Mouse (Mus musculus): Measurements from ENCODE around the gene A830031A19Rik.

DNA sequence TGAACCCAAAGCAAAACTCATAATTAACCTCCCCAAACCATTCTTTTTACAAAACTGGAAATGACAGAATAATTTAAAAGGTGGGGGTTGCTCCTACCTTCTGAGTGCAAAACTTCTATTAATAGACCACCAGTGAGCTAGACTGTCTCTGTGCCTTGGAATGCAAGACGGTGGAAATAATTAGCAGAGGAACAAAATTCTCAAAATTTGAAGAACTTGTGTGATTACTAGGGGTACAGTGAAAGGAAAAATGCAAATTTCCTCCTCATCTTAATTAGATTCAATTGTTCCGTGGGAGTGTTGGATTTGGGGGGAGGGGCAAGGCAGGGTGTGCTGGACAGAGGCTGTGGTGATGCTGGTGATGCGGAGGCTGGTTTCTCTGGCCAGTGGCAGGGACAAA lies 23.8 kb upstream of the A830031A19Rik start:
- TF ChIP-seq POLR2A (IDR thresholded peaks at IDR 0.05; ENCODE audit: insufficient read depth, low read length) (no peak), CTCF (IDR thresholded peaks at IDR 0.05; ENCODE audit: low read depth, low read length) (no peak), EP300 (IDR thresholded peaks at IDR 0.05; ENCODE audit: insufficient read depth, low read depth, low read length) (no peak)

Measured in ES-Bruce4 (cell line).